Mouse (Mus musculus): Measurements from ENCODE around the gene Specc1l. TPM values are rescaled to one million over a fixed set of nuclear protein-coding genes. Genes with fewer than 3 reads are reported as not detected.

Gene Specc1l
- polyA plus RNA-seq, 1 experiment from 2014 or later: 45.8 TPM

DNA sequence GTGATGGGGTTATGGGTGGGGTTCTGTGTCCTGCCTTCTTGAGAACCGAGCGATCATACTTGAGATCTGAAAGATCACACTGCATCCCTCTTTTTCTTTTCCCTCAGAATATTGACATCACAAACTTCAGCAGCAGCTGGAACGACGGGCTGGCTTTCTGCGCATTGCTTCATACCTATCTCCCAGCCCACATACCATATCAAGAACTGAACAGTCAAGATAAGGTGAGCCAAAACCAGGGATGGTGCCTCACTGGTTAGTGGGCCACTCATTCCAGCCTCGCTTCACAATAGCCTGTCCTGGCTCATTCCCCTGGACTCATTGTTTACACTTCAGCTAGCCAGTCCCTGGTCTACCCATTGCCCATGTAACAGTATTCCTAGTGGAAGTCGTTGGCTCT, 95.3 kb downstream of the Specc1l start:
- ChIA-PET POLR2A (no interaction called here), CTCF (no interaction called here)
- in situ Hi-C loops (cut with MboI; ENCODE audit: low pct_unique_long_range_greater_than_20kb): no loop called here
- H3K27me3 ChIP-seq: no peaks in the 10 kb centered on the region
- TF ChIP-seq CTCF (IDR thresholded peaks at IDR 0.05): no peak
- DNase-seq (ENCODE audit: low read depth, low spot score): no peak
- no peak for ATAC-seq

DNA sequence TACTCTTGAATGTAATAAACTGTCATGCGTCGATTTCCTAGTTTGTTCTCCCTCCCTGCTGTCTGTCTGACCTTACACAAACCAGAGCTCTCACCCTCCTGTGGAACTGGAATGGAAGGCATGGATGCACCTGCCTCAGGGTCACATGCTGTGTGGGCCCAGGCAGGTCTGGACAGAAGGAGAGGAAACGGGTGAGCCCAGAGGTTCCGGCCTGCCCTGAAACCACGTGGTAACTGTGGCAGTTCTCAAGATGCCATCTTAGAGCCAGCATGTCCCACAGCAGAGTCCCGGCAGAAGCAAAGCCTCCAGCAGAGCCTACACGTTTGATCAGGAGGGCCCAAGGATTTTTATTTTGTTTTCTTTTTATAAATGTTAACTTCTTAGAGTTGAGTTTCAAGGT, 100.5 kb downstream of the Specc1l start:
- ChIA-PET POLR2A (no interaction called here), CTCF (interaction anchor here (2.6 kb wide), 1 partner anchor 13 kb away, joined by 8 read pairs; no protein-coding TSS in a partner anchor)
- DNase-seq (ENCODE audit: low read depth, low spot score) (no peak), ATAC-seq (no peak)
- H3K27me3 ChIP-seq: peaks cover 5% of the 10 kb centered on the region
- no peak for TF ChIP-seq CTCF (IDR thresholded peaks at IDR 0.05)
- in situ Hi-C loops (cut with MboI; ENCODE audit: low pct_unique_long_range_greater_than_20kb): loop anchor here (10.0 kb wide), 1 partner anchor 172 kb away; no protein-coding TSS in a partner anchor

DNA sequence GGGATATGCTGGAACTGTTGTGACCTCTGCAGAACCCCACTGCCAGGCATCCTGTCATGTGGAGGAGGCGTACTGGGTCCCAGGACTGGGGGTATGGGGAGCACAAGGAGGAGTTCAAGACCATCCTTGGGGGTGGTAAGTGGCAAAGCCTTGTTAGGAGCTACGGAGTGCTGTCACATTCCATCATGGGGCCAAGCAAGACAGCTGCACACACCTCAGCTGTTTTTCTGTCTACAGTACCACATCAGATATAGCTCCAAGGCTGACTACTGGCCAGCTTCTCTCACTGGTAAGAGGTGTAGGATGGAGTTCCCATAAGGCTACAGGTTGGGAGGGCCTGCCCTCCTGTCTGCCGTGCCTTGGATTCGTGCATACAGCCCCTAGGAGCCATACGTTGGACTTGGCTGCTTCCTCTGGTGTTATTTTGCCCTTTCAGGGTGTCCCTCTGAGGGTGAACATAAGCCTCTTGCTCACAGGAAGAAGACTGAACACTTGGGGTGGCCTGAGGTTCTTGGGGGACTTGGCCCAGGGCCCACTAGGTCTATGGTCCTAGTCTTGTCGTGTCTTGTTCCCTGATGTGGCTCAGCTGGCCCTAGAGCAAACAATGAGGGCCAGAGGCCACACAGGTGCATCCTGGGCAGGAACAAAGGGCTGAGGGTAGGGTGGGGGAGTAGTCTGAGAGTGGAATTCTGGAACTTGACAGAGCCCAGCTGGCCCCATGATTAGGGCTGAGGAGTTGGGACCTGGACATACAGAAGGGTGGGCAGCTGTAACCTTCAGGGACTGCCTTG, 102.5 kb downstream of the Specc1l start:
- H3K27me3 ChIP-seq: peaks cover 12% of the 10 kb centered on the region
- ATAC-seq (no peak), DNase-seq (ENCODE audit: low read depth, low spot score) (no peak)
- in situ Hi-C loops (cut with MboI; ENCODE audit: low pct_unique_long_range_greater_than_20kb): loop anchor here (10.0 kb wide), 1 partner anchor 170 kb away; no protein-coding TSS in a partner anchor
- POLR2A ChIA-PET: no interaction called here
- TF ChIP-seq CTCF (IDR thresholded peaks at IDR 0.05): no peak
- CTCF ChIA-PET: interaction anchor here (2.6 kb wide), 1 partner anchor 15 kb away, joined by 8 read pairs; no protein-coding TSS in a partner anchor

DNA sequence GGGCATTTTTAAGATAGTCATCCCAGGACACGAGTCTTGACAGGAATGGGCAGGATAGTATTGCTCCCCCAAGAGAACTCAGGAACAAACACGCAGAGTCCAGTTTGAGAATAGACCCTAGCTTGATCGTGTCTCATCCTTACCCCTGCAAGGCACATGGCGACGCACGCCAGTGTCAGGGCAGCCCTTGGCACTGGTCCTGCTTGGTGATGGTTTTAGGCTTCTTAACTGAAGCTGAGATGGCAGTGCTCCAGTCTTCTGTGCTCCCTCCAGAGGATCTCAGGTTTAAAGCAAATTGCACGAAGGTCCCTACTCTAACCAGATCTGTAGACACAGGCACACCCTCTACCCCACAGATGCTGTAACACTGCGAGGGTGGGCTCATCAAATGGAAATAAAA, 103.9 kb downstream of the Specc1l start:
- in situ Hi-C loops (cut with MboI; ENCODE audit: low pct_unique_long_range_greater_than_20kb): loop anchor here (5.0 to 10.0 kb wide), 2 partner anchors 122 to 169 kb away; no protein-coding TSS in a partner anchor
- no peak for TF ChIP-seq CTCF (IDR thresholded peaks at IDR 0.05)
- DNase-seq (ENCODE audit: low read depth, low spot score): no peak
- peaks cover 12% of the 10 kb centered on the region for H3K27me3 ChIP-seq
- ChIA-PET POLR2A (no interaction called here), CTCF (interaction anchor here (1.6 kb wide), 1 partner anchor 125 kb away, joined by 3 read pairs; no protein-coding TSS in a partner anchor)
- no peak for ATAC-seq

DNA sequence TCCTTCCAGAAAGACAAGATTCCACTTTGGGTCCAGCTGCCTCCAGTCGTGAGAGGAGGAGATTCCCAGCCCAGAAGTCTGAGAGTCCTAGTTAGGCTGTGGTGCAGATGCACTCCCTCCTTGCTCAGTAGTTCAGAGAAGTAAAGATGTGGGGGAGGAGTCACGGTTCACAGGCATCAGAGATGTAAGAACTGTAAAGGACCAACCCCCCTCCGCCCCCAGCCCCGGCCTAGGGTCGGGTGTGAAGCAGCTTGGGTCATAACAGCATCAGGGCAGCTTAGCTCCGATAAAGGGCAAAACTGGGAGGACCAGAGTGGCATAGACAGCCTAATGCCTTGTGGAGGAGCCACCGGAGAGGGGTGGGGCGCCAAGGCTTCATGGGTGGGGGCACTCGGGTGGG, 104.6 kb downstream of the Specc1l start:
- no peak for ATAC-seq
- peaks cover 12% of the 10 kb centered on the region for H3K27me3 ChIP-seq
- ChIA-PET CTCF (interaction anchor here (1.6 kb wide), 1 partner anchor 124 kb away, joined by 3 read pairs; no protein-coding TSS in a partner anchor), POLR2A (no interaction called here)
- no peak for DNase-seq (ENCODE audit: low read depth, low spot score)
- TF ChIP-seq CTCF (IDR thresholded peaks at IDR 0.05): no peak
- in situ Hi-C loops (cut with MboI; ENCODE audit: low pct_unique_long_range_greater_than_20kb): loop anchor here (5.0 to 10.0 kb wide), 2 partner anchors 121 to 168 kb away; no protein-coding TSS in a partner anchor

DNA sequence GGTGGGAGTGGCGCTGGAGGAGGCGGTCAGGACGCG, 104.8 kb downstream of the Specc1l start, which contains the start of gene Adora2a:
TSS of gene Adora2a (plus strand) at position 6 of the 36 bp plus-strand sequence.
- POLR2A ChIA-PET: no interaction called here
- in situ Hi-C loops (cut with MboI; ENCODE audit: low pct_unique_long_range_greater_than_20kb): loop anchor here (5.0 to 10.0 kb wide), 2 partner anchors 121 to 168 kb away; no protein-coding TSS in a partner anchor
- TF ChIP-seq CTCF (IDR thresholded peaks at IDR 0.05): no peak
- ATAC-seq (no peak), DNase-seq (ENCODE audit: low read depth, low spot score) (no peak)
- H3K27me3 ChIP-seq: peaks cover 12% of the 10 kb centered on the region
- CTCF ChIA-PET: interaction anchor here (1.6 kb wide), 1 partner anchor 124 kb away, joined by 3 read pairs; no protein-coding TSS in a partner anchor

DNA sequence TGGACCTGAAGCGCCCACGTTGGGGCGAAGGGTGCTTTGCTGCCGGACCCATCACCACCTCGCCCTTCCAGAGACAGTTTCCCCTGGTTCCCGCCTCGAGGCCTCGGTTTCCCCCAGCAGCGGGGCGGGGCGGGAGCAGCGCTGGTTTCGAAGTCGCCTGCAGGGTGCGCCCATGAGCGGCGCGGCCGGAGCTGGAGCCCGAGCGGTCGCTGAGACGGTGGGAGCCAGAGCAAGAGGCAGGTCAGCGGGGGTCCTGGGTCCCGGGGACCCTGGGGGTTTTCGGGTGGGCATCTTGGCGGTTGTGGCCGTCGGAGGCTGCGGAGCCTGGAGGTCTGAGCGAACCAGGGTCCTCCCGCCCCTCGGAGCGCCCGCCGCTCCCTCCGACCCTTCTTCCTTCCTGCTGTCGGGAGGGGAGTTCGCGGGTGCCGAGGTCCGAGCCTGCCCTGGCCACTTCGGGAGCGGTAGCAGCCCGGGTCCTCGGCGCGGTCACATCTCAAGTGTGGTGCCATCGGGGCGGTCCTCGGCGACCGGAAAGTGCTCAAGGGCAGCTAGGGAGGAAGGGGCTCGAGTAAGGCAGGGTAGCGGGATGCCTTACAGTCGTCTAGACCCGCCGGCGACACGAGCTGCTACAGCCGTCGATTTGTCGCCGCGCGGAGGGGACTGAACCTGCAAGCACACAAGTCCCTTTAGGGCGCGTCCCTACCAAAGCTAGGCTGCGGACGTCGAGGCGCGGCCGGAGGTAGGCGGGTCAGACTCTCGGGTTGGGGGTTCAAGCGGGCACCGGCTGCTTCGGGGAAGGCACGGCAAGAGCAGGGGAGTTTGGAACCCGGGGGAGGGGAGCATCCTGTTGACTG, 105.3 kb downstream of the Specc1l start:
- H3K27me3 ChIP-seq: peaks cover 12% of the 10 kb centered on the region
- ChIA-PET POLR2A (no interaction called here), CTCF (interaction anchor here (0.9 to 1.6 kb wide), 3 partner anchors 120 to 170 kb away, joined by 3 to 4 read pairs (median 3); no protein-coding TSS in a partner anchor)
- DNase-seq (ENCODE audit: low read depth, low spot score) (no peak), ATAC-seq (peak; percentile 82)
- in situ Hi-C loops (cut with MboI; ENCODE audit: low pct_unique_long_range_greater_than_20kb): loop anchor here (5.0 to 10.0 kb wide), 2 partner anchors 120 to 168 kb away; no protein-coding TSS in a partner anchor
- no peak for TF ChIP-seq CTCF (IDR thresholded peaks at IDR 0.05)

DNA sequence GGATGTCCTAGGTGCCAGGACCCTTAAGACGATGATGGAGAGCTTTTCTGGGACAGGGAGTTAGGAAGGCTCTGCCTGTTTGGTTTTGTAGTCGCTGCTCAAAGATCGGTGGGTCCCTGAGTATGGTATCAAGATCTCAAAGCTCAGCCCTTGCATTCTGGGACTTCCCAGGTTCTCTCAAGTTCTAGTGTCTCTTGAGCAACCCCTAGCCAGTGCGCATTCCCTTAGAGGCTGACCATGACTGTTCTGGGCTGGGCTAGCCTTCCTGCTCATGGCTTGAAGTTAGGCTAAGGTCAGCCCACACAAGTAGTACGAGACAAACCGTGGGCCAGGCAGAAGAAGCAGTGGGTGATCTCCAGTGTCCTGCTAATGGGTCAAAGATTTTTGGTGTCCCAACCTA, 106.3 kb downstream of the Specc1l start:
- DNase-seq (ENCODE audit: low read depth, low spot score): no peak
- CTCF ChIA-PET: interaction anchor here (0.9 to 1.3 kb wide), 2 partner anchors 119 to 169 kb away, joined by 3 to 4 read pairs; no protein-coding TSS in a partner anchor
- in situ Hi-C loops (cut with MboI; ENCODE audit: low pct_unique_long_range_greater_than_20kb): loop anchor here (5.0 to 10.0 kb wide), 2 partner anchors 119 to 167 kb away; no protein-coding TSS in a partner anchor
- TF ChIP-seq CTCF (IDR thresholded peaks at IDR 0.05): no peak
- ATAC-seq: no peak
- H3K27me3 ChIP-seq: peaks cover 12% of the 10 kb centered on the region
- POLR2A ChIA-PET: no interaction called here

DNA sequence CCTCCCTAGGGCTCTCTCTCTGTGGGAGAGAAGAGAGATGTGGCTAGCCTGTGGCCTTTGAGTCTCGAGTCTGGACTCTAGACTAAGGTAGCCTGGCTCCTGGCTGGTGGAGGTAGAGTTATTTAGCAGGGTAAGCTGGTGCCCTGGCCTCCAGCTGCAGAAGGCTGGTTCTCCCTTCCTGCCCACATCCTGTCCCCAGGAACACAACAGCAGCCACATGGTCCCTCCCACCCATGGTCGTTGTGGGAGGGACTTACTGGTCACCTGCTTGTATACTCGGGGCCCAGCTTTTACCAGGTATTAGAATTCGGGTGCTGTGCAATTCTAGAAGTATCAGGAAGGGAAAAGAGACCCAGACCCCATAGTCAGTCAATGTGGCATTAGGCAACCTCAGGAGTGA, 108.4 kb downstream of the Specc1l start:
- no peak for DNase-seq (ENCODE audit: low read depth, low spot score)

DNA sequence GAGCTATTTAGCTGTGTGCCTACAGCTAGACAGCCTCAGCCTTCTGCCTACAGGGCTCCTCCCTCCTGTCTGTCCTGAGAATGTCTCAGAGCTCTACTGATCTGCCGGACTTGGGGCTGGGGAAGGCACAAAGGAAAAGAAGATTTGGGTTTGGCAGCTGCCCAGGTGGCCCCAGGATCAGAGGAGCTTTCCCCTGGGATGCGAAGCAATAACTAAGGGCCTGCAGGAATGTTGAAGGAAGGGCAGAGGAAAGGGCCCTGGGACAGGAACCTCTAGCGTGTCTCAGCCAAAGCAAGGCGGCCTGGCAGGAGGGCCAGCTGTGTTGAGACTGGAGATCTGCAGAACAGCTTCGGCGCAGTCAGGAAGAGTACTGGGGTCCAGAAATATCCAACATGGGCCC, 111.1 kb downstream of the Specc1l start:
- ChIA-PET CTCF (interaction anchor here (1.1 to 1.7 kb wide), 3 partner anchors 18 to 116 kb away, joined by 3 to 4 read pairs (median 4); no protein-coding TSS in a partner anchor), POLR2A (no interaction called here)
- no peak for ATAC-seq
- TF ChIP-seq CTCF (IDR thresholded peaks at IDR 0.05): no peak
- DNase-seq (ENCODE audit: low read depth, low spot score): no peak
- in situ Hi-C loops (cut with MboI; ENCODE audit: low pct_unique_long_range_greater_than_20kb): no loop called here
- peaks cover 3% of the 10 kb centered on the region for H3K27me3 ChIP-seq

More for the DNA sequence above, 108.4 kb downstream of the Specc1l start:
- no peak for ATAC-seq
- TF ChIP-seq CTCF (IDR thresholded peaks at IDR 0.05): no peak
- POLR2A ChIA-PET: no interaction called here
- CTCF ChIA-PET: no interaction called here
- peaks cover 12% of the 10 kb centered on the region for H3K27me3 ChIP-seq
- in situ Hi-C loops (cut with MboI; ENCODE audit: low pct_unique_long_range_greater_than_20kb): no loop called here
